Mouse (Mus musculus) gastrocnemius, postnatal 4 days (tissue): Measurements from ENCODE around the gene Agl. TPM values are rescaled to one million over a fixed set of nuclear protein-coding genes. Genes with fewer than 3 reads are reported as not detected.
A peak's percentile ranks its signal among the peaks of the same experiment; 100 is the strongest.

Experiments used
- DNase-seq, 2 experiments: peaks; one replicate each; pipeline ENCODE4 v3.0.0; 2021 to 2022; ENCODE audit warnings: low spot score in 2 of 2, mixed read lengths in 2 of 2
- long read RNA-seq, 2 experiments: library from polyadenylated mRNA; stranded (forward); transcript quantifications; one replicate each; pipeline ENCODE4 v2.0.0; 2021
- total RNA-seq, 2 experiments: library from RNA; stranded (reverse); gene quantifications; 2 replicates each; pipeline ENCODE4 v1.2.3; 2021

Agl gene
- 100 to 1,000 TPM; 272 to 307 TPM for total RNA-seq
- long read RNA-seq, experiment 1, full-length matches to known transcripts: 37 of 88 reads
- long read RNA-seq, experiment 1, partial matches to known transcripts: 17 of 88 reads
- long read RNA-seq, experiment 1, other reads (novel, unspliced or antisense): 34 of 88 reads
- long read RNA-seq, experiment 2, full-length matches to known transcripts: 45 of 105 reads
- long read RNA-seq, experiment 2, partial matches to known transcripts: 15 of 105 reads
- long read RNA-seq, experiment 2, other reads (novel, unspliced or antisense): 45 of 105 reads

DNA sequence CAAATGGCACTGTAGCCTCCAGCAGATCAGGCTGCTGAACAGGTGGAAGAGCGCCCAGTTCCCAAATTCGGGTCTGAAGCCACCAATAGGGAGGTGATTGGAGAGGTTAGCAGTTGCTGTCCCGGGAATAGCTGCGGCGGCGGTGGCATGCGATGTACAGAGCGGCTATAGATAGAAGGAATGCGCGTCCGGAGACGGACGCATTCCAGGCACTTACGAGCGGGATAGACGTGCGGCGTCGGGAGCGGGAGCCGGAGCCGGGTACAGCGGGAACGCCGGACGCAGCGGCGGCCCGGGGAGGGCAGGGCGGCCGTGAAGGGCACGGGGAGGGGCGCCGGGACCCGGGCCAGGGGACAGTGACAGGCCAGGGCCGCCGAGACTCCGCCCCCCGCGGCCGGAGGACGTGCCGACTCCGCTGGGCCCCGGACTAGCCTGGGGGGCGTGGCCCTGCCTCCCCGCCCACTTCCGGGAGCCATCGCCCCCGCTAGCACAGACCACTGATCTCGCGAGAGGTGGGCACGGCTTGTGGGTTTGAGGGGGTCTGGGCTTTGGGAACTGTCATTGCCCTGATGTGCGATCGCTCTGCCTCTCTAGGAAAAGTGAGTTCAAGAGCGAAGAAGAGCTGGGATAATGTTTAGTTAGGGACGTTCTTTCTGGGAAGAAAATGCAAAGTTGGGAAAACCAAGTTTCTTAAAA, at the start of gene Agl:
Gene Agl (minus strand): TSS at position 356 of the 696 bp plus-strand sequence.
- peak; percentile 97 to 98 for DNase-seq

DNA sequence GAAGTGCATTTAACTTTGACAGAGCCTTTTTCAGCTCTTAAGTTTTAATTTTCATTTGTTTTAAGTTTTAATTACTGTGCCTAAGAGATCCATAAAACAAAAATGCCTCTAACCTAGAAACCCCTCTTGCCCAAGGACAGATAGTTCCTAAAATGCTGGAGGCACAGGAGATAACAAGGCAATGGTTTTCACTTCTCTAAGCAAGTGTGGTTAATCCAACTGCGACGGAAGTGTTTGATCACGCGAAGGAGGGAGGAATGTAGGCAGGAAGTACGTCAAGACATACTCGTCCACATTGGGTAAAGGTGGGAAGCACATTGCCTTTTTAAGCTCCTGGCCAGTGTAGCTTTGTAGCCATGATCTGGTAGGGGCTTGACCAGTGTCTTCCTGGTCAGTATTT, 49.6 kb upstream of the Agl start:
- no peak for DNase-seq

DNA sequence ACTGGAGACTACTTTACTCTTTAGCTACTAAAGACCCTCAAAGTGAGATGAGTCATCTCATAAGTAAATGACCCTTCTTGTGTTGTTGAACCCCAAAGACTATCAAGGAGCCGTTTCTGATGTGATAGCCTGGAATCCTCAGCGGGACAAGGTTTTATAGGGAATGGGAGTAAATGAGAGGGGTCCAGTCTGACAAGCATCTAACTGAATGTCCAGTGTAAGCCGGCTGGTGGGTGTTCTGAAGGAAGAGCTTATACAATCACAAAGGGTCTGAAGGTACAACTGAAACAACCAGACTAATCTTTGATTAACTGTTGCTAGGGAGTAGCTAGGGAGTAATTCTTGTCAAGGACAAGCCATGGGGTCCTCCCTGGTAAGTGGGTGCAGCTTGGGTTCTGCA, 44.5 kb upstream of the Agl start:
- DNase-seq: no peak

DNA sequence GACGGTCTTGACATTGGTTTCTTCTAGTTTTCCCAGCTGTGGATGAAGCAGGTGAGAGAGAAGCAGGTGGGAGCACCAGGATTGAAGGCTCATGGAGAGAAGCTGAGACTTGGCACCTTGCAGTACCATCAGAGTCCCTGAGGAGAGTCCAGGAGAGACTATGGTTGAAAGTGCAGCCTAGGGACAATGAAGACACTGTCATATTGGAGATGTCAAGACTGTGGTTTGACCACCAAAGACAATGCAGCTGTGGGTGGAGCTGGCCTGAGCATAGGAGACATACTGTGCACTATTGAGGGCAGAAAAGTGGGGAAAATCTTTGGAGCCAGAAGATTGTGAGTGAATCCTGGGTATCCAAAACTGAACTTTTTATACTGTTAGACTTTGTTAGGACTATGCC, 42.4 kb upstream of the Agl start:
- DNase-seq: no peak

DNA sequence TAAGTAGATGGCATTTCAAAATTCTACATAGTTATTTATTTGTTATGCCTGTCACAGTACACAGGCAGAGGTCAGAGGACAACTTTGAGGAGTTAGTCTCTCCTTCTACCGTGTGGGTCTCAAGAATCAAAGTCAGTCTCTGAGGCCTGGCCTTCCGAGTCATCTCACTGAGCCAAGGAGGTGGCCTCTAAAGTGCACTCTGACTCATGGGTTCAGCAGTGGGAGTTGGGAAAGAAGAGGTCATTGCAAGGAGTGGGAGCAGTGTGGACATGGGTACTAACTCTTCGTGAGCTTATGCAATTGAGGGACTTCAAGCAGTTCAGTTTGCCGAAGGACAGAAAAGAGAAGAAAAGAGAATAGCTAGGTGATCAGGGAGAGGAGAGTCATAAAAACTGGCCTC, 41.0 kb upstream of the Agl start:
- no peak for DNase-seq

DNA sequence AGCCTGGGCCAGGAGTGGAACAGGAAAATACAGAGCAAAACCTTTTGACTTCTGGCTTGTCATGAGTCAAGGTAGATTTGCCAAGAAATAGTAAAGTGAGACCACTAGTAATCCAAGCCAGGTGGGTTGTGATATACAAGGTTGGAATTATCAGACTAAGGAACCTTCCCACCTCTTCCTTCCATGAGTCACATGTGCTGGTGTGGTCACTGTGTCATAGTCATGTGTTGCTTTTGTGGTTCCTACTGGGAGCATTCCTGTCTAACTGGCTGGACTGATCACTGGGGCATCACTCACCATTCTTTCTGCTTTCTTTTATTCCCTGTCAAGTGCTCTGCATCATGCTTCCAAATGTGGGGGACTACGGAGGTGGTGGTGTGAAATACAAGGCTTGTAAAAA, 40.1 kb upstream of the Agl start:
- no peak for DNase-seq

DNA sequence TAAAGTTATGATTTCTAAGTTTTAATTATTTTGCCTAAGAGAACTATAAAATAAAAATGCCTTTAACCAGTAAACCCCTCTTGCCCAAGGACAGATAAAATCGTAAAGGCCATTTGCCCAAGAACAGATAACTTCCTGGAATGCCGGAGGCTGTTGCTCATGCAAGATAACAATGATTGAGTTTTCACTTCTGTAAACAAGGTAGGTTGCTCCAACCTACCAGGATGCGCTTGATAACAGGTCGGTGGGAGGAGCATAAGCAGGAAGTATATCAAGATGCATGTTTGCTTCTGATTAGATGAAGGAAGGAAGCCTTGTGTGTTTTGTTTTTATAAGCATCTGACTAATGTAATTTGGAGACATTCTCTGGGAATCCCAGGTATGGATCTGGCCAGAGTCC, 38.1 kb upstream of the Agl start:
- no peak for DNase-seq

DNA sequence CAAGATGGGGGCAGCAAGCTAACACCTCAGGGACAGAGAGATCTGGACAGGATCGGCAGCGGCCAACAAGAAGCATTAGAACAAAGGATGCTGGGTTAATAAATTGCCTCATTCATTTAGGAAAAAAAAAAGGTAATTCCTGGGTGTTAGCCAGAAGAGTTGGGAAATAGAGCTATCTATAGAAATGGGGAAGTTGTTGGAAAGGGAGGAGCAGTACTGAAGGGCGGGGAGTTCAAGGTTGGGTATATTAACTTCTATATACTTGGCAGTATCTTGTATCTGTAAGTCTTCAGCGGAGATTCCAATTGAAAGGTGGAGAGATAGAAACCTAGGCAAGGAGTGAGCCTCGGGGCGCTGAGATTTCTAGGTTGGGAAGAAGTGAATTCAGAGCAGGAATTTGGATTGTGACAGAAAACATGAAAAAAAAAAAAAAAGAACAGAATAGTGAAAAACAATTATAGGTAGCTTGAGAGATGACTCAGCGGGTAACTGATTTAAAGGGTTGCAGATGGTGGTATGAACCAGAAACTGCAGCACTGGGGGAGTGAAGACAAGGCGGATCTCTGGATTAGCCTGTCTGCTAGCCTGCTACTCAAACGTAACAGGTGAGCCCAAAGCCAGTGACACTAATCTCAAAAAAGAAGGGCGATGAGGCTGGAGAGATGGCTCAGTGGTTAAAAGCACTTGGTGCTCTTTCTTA, 37.1 kb upstream of the Agl start:
- no peak for DNase-seq

DNA sequence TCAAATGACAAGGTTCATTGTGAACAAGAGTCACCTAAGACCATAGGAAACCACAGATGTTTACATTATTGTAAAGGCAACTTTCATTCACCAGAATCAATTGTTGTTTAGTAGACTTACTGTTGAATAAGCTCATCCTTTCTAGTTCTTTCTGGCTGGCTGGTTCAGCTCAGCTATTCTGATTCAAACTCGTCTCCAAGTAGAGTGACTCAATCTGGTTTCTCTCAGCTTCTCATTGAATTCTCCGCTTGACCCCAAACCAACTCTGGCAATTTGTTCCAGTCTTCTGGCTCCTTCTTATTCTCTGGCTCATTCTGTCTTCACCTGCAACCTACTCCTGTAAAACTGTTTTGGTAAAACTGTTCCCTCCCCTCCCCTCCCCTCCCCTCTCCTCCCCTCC, 33.3 kb upstream of the Agl start:
- DNase-seq: no peak

DNA sequence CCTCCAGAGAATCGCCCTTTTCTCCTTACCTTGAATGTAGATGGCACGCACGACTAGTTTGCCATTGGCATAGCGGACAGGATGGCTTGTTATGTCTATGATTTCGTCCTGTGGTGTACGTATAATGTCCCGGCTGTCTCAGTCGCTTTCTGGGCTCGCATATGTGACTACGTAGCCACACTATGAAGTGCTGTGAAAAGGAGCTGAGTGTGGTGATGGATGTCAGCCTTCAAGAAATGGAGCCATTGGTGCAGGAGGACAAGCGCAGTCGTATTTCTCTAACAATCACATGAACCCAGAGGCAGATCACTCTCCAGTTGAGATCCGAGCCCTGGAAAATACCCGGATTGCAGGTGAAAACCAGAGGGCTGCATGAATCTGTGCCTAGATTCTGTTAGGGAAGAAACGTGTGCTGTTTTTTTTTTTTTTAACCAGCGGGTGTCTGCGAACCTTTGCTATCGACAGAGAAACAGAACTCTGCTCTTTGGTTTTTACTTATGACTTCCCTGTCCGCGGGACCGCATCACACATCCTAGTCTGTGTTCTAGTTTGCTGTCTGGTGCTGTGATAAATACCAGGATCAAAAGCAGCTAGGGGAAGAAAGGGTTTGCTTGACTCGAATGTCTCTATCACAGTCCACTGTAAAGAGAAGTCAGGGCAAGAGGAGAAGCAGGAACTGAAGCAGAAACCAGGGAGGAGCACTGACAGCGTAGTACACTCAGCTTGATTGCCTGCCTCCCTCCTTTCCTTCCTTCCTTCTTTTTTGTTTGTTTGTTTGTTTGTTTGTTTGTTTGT, 28.9 kb upstream of the Agl start:
- no peak for DNase-seq

DNA sequence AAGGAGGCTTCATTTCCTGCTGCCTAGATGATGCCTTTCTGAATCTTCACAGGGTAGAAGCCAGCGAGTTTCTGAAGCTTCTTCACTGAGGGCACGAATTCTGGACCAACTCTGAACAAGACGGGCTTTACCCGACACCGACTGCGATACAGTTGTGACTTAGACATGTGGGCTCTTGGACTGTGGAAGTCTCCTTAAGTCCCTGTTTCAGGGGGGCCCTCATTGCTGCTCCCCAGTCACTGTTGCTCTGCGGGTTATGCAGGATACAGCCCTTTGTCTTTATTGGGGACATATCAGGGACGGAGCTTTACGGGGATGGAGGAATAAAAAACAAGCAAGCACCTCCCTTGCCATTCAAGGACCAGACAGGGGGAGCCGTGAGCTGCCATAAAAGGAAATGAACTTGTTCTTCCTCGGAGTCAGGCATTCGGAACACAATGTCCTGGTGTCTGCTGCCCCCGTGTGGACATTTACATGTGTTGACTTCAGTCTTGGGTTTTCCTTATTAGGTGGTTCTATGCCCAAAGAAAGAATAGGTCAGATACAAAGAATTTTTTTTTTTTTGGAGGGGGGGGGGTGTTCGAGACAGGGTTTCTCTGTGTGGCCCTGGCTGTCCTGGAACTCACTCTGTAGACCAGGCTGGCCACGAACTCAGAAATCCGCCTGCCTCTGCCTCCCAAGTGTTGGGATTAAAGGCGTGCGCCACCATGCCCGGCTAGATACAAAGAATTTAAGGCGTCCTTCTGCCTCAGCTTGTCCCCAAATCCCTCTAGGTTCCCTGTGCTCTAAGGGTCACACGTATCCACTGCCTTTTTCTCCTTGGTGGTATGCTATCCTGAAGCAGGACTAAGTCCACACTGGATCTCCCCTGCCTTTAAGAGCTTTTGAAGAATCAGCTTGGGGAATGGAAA, 28.1 kb upstream of the Agl start:
- DNase-seq: peak; percentile 66 to 83

DNA sequence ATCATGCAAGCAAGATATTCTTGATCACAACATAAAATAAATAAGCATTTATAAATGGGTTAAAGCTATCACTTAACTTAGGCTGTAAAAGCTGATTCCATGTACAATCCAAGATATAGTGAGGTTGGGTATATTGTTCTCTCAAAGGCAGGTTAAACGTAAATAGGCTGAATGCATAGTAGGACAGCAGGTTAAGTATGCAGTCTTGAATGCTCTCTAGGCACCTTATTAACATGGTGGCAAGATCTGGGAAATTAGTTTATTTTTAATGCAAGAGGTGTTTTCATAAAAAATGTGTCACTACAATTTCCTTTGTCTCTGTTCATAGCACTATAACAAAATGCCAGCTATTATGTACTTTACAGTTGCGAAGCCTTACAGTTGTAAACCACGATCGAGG, 27.4 kb upstream of the Agl start:
- no peak for DNase-seq

DNA sequence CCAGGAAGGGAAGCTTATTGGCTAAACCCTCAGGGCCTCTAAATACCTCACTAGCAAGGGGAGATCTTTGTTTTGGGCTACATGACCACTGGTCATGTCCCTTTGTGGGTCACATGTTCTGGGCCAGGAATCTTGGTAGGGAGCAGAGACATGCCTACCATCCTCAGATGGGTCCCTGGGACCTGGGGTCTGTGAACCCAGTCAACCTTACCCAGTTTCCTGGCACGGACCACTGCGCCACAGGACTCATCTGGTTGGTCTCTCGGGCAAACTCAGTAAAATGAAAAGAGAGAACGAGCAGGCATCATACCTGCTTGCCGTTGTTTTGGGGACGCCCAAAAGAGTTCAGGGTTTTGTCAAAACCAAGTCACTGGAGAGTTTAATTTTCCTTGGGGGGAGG, 26.3 kb upstream of the Agl start:
- DNase-seq: no peak

DNA sequence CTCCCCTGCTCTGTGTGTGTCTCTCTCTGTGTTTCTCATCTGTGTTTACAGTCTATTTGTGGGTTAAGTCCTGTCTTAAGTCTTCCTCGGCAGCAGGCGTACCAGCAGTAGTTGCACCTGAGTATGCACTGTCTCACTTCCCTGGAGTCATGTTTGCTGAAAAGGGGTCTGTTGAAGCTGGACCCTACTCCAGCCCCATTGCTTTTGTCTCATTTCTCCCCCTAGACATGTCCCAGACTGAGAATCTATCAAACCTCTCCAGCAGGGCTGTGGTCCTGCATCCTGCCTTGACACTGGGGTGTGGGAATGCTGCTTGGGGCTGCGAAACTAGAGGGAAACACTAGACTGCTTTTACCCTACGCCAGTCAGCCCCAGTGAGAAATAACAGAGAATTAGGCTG, 25.5 kb upstream of the Agl start:
- no peak for DNase-seq

DNA sequence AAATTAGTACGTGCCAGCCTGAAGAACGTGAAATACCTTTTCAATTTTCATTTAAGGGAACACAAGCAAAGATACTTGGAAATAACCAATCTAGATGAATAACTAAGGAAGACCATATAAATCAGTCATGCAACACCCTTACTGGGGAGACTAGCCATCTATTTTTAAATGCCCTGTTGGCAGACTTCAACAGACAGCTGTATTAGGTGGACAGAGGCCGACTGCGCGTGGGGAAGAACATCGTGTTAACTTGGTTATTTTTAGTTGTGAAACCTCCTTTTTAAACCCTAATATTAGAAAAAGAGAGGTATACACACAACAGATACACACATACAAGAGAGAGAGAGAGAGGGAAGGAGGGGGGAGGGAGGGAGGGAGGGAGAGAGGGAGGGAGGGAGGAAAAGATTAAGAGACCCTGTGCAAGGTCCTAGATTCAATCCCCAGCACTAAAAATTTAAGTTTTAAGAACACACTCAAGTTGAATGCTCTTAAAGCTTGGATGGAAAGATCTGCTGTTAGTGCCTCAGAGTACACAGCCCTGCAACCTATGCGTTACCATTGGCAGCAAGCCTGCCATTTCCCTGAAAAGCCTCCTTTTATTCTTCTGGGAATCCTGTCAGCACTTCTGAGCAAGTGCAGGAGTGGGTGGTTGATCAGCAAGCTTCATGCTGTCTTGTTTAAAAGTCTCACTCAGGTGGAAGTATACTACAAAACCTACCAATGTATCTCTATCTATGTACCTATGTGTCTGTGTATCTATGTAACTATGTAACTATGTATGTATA, 24.8 kb upstream of the Agl start:
- no peak for DNase-seq

DNA sequence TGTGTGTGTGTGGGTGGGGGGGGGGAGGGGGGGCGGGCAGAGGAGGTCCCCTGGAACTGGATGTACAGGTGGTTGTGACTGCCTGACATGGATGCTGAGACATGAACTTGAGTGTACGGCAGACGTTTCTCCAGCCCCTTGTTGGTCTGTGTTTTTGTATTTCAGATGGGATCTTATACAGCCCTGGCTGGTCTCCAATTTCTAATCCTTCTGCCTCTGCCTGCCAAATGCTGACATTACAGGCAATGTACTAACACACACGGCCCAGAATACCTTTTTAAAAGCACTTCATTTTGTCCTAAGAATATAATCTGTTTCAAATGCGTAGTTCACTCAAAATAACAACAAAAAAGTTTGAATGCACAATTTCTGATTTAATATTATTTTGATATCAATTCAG, 23.4 kb upstream of the Agl start:
- no peak for DNase-seq

DNA sequence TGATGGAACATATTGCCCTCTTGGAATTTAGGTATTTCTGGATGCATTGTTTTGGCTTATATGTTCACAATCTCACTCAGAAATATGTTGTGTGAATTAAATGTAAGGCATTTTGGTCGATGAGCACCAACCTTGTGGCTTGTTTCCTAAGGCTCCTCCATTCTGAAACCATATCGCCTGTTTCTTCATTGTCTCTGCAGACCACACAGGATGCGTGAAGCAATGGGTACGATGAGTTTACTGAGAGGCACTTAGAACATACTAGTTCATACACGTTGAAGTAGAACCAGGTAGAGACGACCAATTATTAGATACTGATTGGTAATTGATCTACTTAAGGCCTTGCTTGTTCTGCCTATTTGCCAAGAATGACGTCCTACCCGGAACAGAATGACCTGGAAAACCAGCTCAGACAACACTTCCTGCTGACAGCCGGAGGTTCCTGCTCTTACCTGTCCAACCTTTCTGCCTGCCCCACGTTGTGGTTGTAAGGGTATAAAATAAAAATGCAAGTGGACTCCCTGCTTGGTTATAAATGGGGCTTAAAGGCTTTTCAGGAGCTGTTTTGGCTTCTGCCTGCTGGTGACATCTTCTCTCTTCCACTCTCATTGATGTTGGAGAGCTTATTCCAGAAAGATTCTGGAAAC, 21.4 kb upstream of the Agl start:
- no peak for DNase-seq

DNA sequence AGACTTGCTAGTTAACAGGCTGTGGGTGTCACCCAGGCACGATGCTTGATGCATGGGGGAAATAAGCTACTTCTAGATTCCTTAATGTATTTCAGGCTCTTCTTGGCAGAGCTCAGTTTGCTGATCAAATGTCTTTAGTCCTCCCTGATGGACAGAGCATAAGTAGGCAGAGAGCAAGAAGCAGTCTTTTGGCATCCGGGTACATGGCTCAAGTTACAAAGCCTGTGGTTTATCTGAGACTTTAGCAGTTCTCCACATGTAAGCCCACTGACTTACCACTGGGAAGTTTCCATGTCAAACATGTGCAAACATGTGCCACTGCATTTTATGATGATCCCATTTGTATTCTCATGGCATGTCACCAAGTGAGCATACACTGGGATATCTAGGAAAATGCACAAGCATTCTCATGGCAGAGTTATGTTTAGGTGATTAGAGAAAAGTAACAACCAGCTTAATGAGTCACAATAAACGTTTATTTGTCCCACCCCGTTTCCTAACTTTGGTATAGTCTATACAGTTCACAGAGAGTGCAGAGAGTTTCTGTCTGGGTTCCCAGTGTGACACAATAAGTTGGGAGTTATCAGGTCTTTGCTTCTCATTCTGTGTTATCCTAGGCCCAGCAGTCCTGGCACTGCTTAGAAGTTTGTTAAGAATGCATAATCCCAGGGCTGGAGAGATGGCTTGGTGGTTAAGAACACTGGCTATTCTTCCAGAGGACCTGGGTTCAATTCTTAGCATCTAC, 18.7 kb upstream of the Agl start:
- no peak for DNase-seq

DNA sequence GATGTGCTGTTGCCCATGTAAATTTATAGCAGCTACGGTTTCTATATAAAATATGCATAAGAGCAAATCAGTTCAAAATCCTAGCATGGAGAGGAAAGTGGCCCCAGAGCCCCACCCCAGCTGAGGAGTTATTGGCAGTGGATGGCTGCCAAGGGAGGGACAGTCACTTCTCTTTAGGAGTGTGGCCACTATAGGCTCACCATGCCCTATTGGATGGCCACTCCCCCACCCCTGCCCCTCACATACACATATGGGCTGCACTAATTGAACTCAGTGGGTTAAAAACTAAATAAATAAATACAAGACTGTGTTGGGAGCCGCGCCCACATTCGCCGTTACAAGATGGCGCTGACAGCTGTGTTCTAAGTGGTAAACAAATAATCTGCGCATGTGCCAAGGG, 9.3 kb upstream of the Agl start:
- DNase-seq: no peak
